Mouse (Mus musculus): ENCODE measurements around the gene Fto.

The Fto gene

GRCm38 (mm10) chr8:91625686-91626558 is 312.6 kb downstream of the Fto start:
- no peak for DNase-seq

- DNase-seq, result no peak
Observed at GRCm38 (mm10) chr8:91629594-91629993, 316.3 kb downstream of the Fto start.

- no peak for DNase-seq
Observed at GRCm38 (mm10) chr8:91630320-91631033, 317.2 kb downstream of the Fto start.

GRCm38 (mm10) chr8:91632411-91632810 is 319.1 kb downstream of the Fto start:
- DNase-seq, result no peak

GRCm38 (mm10) chr8:91635406-91635805 is 322.1 kb downstream of the Fto start:
- DNase-seq, result no peak

- no peak for DNase-seq
Observed at GRCm38 (mm10) chr8:91636887-91637286, 323.6 kb downstream of the Fto start.

GRCm38 (mm10) chr8:91637684-91638083 is 324.4 kb downstream of the Fto start:
- no peak for DNase-seq

- no peak for DNase-seq
Observed at GRCm38 (mm10) chr8:91638256-91638655, 324.9 kb downstream of the Fto start.

GRCm38 (mm10) chr8:91640471-91640870 is 327.1 kb downstream of the Fto start:
- DNase-seq, result no peak

- no peak for DNase-seq
Observed at GRCm38 (mm10) chr8:91645484-91645883, 332.2 kb downstream of the Fto start.

- no peak for DNase-seq
Observed at GRCm38 (mm10) chr8:91647959-91648358, 334.6 kb downstream of the Fto start.

GRCm38 (mm10) chr8:91648776-91649175 is 335.5 kb downstream of the Fto start:
- no peak for DNase-seq

- DNase-seq, result no peak
Observed at GRCm38 (mm10) chr8:91653561-91653960, 340.2 kb downstream of the Fto start.

GRCm38 (mm10) chr8:91657381-91657780 is 344.1 kb downstream of the Fto start:
- no peak for DNase-seq

- DNase-seq, result no peak
Observed at GRCm38 (mm10) chr8:91660879-91661278, 347.6 kb downstream of the Fto start.

- no peak for DNase-seq
Observed at GRCm38 (mm10) chr8:91669461-91670071, 356.2 kb downstream of the Fto start.

GRCm38 (mm10) chr8:91676928-91677327 is 363.6 kb downstream of the Fto start:
- DNase-seq, result no peak

- DNase-seq, result no peak
Observed at GRCm38 (mm10) chr8:91679451-91679850, 366.1 kb downstream of the Fto start.

GRCm38 (mm10) chr8:91680125-91680524 is 366.8 kb downstream of the Fto start:
- no peak for DNase-seq

- no peak for DNase-seq
Observed at GRCm38 (mm10) chr8:91684596-91685317, 371.4 kb downstream of the Fto start.

GRCm38 (mm10) chr8:91685408-91685807 is 372.1 kb downstream of the Fto start:
- no peak for DNase-seq

- DNase-seq, result no peak
Observed at GRCm38 (mm10) chr8:91692056-91692721, 378.9 kb downstream of the Fto start.
